Mouse (Mus musculus): Measurements from ENCODE around the gene Vmn1r44. TPM values are rescaled to one million over a fixed set of nuclear protein-coding genes. Genes with fewer than 3 reads are reported as not detected.

Gene Vmn1r44
- polyA plus RNA-seq (2015; fragmentation: Nextera tagmentation; extraction: Ambion mirVana), result not detected in 2 replicates

GRCm38 (mm10) chr6:89883360-89883759, at the start of gene Vmn1r44:
Gene Vmn1r44, plus strand, starts transcription at chr6:89883660.

GRCm38 (mm10) chr6:89876313-89876712, 7.1 kb upstream of the Vmn1r44 start, which contains the start of the genes Vmn1r42 and Vmn1r43:
Gene Vmn1r42, minus strand, starts transcription at chr6:89876413.
Gene Vmn1r43, minus strand, starts transcription at chr6:89876413.

GRCm38 (mm10) chr6:89940498-89940897, 57.0 kb downstream of the Vmn1r44 start, which contains the start of gene Vmn1r45:
Gene Vmn1r45, minus strand, starts transcription at chr6:89940598.

Other genes starting within 250 kb of the Vmn1r44 start
- gene Txnrd3, start 239.7 kb upstream of the Vmn1r44 start, polyA plus RNA-seq (2015; fragmentation: Nextera tagmentation; extraction: Ambion mirVana), result 15.1 and 16.0 TPM in 2 replicates
- gene Vmn1r40, start 176.1 kb upstream of the Vmn1r44 start, polyA plus RNA-seq (2015; fragmentation: Nextera tagmentation; extraction: Ambion mirVana), result not detected in 2 replicates
- gene Vmn1r41, start 142.9 kb upstream of the Vmn1r44 start, polyA plus RNA-seq (2015; fragmentation: Nextera tagmentation; extraction: Ambion mirVana), result not detected in 2 replicates
- gene Vmn1r42, start 7.2 kb upstream of the Vmn1r44 start, polyA plus RNA-seq (2015; fragmentation: Nextera tagmentation; extraction: Ambion mirVana), result not detected in 2 replicates
- gene Vmn1r43, start 7.2 kb upstream of the Vmn1r44 start, polyA plus RNA-seq (2015; fragmentation: Nextera tagmentation; extraction: Ambion mirVana), result not detected in 2 replicates
- gene Vmn1r45, start 56.9 kb downstream of the Vmn1r44 start, polyA plus RNA-seq (2015; fragmentation: Nextera tagmentation; extraction: Ambion mirVana), result not detected in 2 replicates
- gene Vmn1r46, start 85.7 kb downstream of the Vmn1r44 start, polyA plus RNA-seq (2015; fragmentation: Nextera tagmentation; extraction: Ambion mirVana), result not detected in 2 replicates
- not detected in 2 replicates for gene Vmn1r47, start 132.5 kb downstream of the Vmn1r44 start, polyA plus RNA-seq (2015; fragmentation: Nextera tagmentation; extraction: Ambion mirVana)
- gene Vmn1r48, start 153.2 kb downstream of the Vmn1r44 start, polyA plus RNA-seq (2015; fragmentation: Nextera tagmentation; extraction: Ambion mirVana), result not detected in 2 replicates
- not detected in 2 replicates for gene Vmn1r49, start 194.8 kb downstream of the Vmn1r44 start, polyA plus RNA-seq (2015; fragmentation: Nextera tagmentation; extraction: Ambion mirVana)
- not detected in 2 replicates for gene Vmn1r50, start 217.8 kb downstream of the Vmn1r44 start, polyA plus RNA-seq (2015; fragmentation: Nextera tagmentation; extraction: Ambion mirVana)
- gene Vmn1r51, start 238.9 kb downstream of the Vmn1r44 start, polyA plus RNA-seq (2015; fragmentation: Nextera tagmentation; extraction: Ambion mirVana), result 0.10 TPM in 2 replicates

Measured in neural tube, postnatal 0 days (tissue).